Mouse (Mus musculus): ENCODE data around the gene Zdhhc22.

DNA sequence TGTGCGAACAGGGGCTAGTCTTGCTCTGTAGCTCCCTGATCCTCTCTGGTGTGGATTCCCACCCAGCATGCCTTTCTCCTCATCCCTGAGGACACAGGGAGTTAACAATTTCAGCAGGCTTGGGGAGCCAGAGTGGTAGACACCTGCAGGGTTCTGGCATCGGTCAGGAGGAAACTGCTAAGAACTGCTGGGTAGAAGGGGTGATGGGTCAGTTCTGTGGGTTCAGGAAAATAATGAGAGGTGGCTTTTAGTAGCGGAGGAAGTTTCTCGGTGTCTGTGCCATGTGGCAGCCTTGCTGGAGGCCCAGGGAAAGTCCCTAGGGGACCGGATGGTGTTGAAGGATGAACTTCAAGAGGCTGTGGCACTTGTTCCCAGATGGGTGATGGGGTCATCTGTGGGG, 37.2 kb upstream of the Zdhhc22 start:
- no peak for TF ChIP-seq CTCF (IDR thresholded peaks at IDR 0.05; ENCODE audit: borderline replicate concordance, control insufficient read depth, extremely low read depth, insufficient read depth, low read length, poor library complexity)
- no peak for TF ChIP-seq POLR2A (IDR thresholded peaks at IDR 0.05; ENCODE audit: control insufficient read depth, extremely low read depth, insufficient read depth, low read length, poor library complexity)
